Mouse (Mus musculus): ENCODE measurements around the gene Gm11992.

DNA sequence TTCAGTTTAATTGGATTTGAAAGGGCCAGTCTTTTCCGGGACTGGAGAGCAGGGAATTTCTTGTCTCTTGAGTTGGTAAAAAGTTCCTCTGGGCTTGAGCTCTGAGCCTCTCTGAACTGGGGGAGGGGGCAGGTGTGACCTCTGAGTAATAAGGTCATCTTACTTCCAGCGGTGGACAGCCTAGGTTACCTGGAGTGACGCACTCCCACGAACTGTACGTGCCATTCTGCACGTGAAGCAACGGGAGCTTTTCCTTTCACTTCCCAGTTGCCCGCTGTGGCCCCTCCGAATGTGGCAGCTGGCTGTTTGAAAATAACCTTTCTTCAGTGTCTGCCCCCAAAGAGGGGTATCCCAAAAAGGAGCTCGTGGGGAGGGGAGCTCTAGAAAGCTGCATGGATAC lies 67.7 kb downstream of the Gm11992 start:
- TF ChIP-seq POLR2A (IDR thresholded peaks at IDR 0.05; ENCODE audit: borderline replicate concordance, insufficient read depth, low read length) (no peak), CTCF (IDR thresholded peaks at IDR 0.05; ENCODE audit: borderline replicate concordance, insufficient read depth, low read depth, low read length) (no peak)

Measured in cerebellum, adult 2 months (tissue).